Mouse (Mus musculus) intestine, embryonic 15.5 days (tissue): ENCODE measurements around the gene Mrpl58. TPM values are rescaled to one million over a fixed set of nuclear protein-coding genes. Genes with fewer than 3 reads are reported as not detected.
"Not testable (repeated sequence)": the region's sequence is repeated elsewhere in the genome, so short reads cannot be mapped to it uniquely, and the experiment has no call there.

Experiments used
- ATAC-seq: fragments of 200-750 bp; cut with Nextera tagmentation; 2 replicates; pipeline ENCODE4 v1.8.0; 2017; ENCODE audit warnings: moderate TSS enrichment, moderate library complexity
- H3K27ac ChIP-seq: fragments of 300-500 bp; sonication (generic); 2 replicates; pipeline ENCODE4 v1.5.1; 2015; ENCODE audit warnings: mild to moderate bottlenecking, inconsistent platforms
- H3K27me3 ChIP-seq: fragments of 300-500 bp; sonication (generic); replicated peaks from 2 replicates; pipeline ENCODE4 v1.6.1; 2015; ENCODE audit warnings: inconsistent platforms
- H3K36me3 ChIP-seq: fragments of 300-500 bp; sonication (generic); 2 replicates; pipeline ENCODE4 v1.6.1; 2015; ENCODE audit warnings: inconsistent platforms
- H3K4me1 ChIP-seq: fragments of 300-500 bp; sonication (generic); replicated peaks from 2 replicates; pipeline ENCODE4 v1.6.1; 2015; ENCODE audit warnings: inconsistent platforms
- H3K4me2 ChIP-seq: fragments of 300-500 bp; sonication (generic); replicated peaks from 2 replicates; pipeline ENCODE4 v1.6.1; 2015; ENCODE audit warnings: mild to moderate bottlenecking, inconsistent platforms
- H3K4me3 ChIP-seq: fragments of 300-500 bp; sonication (generic); replicated peaks from 2 replicates; pipeline ENCODE4 v1.5.1; 2015; ENCODE audit warnings: inconsistent platforms
- H3K9ac ChIP-seq: fragments of 300-500 bp; sonication (generic); 2 replicates; pipeline ENCODE4 v1.6.1; 2015; ENCODE audit warnings: inconsistent platforms
- H3K9me3 ChIP-seq: fragments of 300-500 bp; sonication (generic); 2 replicates; pipeline ENCODE4 v1.6.1; 2016; ENCODE audit warnings: inconsistent platforms
- WGBS: fragments of 180-500 bp; shearing (Covaris S2); methylation state at CpG from one replicate; pipeline ENCODE4 v1.1.7; 2015; 5-methylcytosine and 5-hydroxymethylcytosine counted together
- polyA plus RNA-seq: library from polyadenylated mRNA; unstranded; fragments of >200 nt; fragmentation: Nextera tagmentation; extraction: Ambion mirVana; gene quantifications from 2 replicates; pipeline ENCODE4 v1.2.1, GENCODE M21; 2015

The Mrpl58 gene
- polyA plus RNA-seq, 1 experiment from 2014 or later, result 187 TPM

DNA sequence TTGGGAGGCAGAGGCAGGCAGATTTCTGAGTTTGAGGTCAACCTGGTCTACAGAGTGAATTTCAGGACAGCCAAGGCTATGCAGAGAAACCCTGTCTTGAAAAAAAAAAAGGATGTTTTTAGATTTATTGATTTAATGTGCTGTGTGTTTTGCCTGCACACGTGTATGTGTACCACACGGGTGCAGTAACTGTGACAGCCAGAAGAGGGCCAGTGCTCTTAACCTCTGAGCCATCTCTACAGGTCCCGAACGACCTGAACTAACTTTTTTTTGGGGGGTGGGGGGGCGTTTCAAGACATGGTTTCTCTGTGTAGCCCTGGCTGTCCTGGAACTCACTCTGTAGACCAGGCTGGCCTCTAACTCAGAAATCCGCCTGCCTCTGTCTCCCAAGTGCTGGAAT is 51.3 kb downstream of the Mrpl58 start:
- not testable (repeated sequence) for ATAC-seq, H3K27ac ChIP-seq, H3K4me2 ChIP-seq, H3K36me3 ChIP-seq, H3K4me3 ChIP-seq, H3K9me3 ChIP-seq, H3K9ac ChIP-seq, H3K27me3 ChIP-seq
- 86% methylated on average over 6 of the region's 6 CpGs for WGBS
- H3K4me1 ChIP-seq, result peaks cover 17% of the 10 kb centered on the region

GRCm38 (mm10) chr11:115455619-115456018 is 52.1 kb downstream of the Mrpl58 start:
- 85% methylated on average over 15 of the region's 15 CpGs for WGBS
- H3K4me3 ChIP-seq, result no peak overlapping the region
- no peaks in the 10 kb centered on the region for H3K36me3 ChIP-seq
- H3K9ac ChIP-seq, result no peak overlapping the region
- peaks cover 17% of the 10 kb centered on the region for H3K4me1 ChIP-seq
- H3K27ac ChIP-seq, result no peak overlapping the region
- H3K27me3 ChIP-seq, result no peaks in the 10 kb centered on the region
- ATAC-seq, result no peak
- no peaks in the 10 kb centered on the region for H3K9me3 ChIP-seq
- no peak overlapping the region for H3K4me2 ChIP-seq

- Histone ChIP-seq H3K4me3 (no peak overlapping the region), H3K4me1 (peaks cover 17% of the 10 kb centered on the region), H3K36me3 (no peaks in the 10 kb centered on the region), H3K9ac (no peak overlapping the region), H3K9me3 (no peaks in the 10 kb centered on the region), H3K27me3 (no peaks in the 10 kb centered on the region), H3K27ac (0 out of 2 replicates have a peak overlapping the region, but pooled peaks have one; percentile 40), H3K4me2 (no peak overlapping the region)
- ATAC-seq, result peak; percentile 89
- 69% methylated on average over 5 of the region's 5 CpGs for WGBS
These were observed 52.6 kb downstream of the Mrpl58 start for GRCm38 (mm10) chr11:115456182-115456581.

- peaks cover 20% of the 10 kb centered on the region for H3K4me1 ChIP-seq
- no peak overlapping the region for H3K27ac ChIP-seq
- H3K36me3 ChIP-seq, result no peaks in the 10 kb centered on the region
- H3K9ac ChIP-seq, result no peak overlapping the region
- WGBS, result 29% methylated on average over 6 of the region's 6 CpGs
- H3K4me3 ChIP-seq, result no peak overlapping the region
- no peaks in the 10 kb centered on the region for H3K9me3 ChIP-seq
- no peak for ATAC-seq
- H3K4me2 ChIP-seq, result no peak overlapping the region
- no peaks in the 10 kb centered on the region for H3K27me3 ChIP-seq
These were observed 53.9 kb downstream of the Mrpl58 start for GRCm38 (mm10) chr11:115457405-115457804.

- H3K9me3 ChIP-seq, result no peaks in the 10 kb centered on the region
- H3K27me3 ChIP-seq, result no peaks in the 10 kb centered on the region
- ATAC-seq, result no peak
- H3K4me2 ChIP-seq, result no peak overlapping the region
- H3K4me3 ChIP-seq, result no peak overlapping the region
- peaks cover 26% of the 10 kb centered on the region for H3K4me1 ChIP-seq
- 32% methylated on average over 8 of the region's 8 CpGs for WGBS
- H3K9ac ChIP-seq, result no peak overlapping the region
- H3K36me3 ChIP-seq, result no peaks in the 10 kb centered on the region
- H3K27ac ChIP-seq, result no peak overlapping the region
These were observed 57.4 kb downstream of the Mrpl58 start for GRCm38 (mm10) chr11:115460976-115461375.

GRCm38 (mm10) chr11:115461846-115462242 is 58.3 kb downstream of the Mrpl58 start:
- Histone ChIP-seq H3K4me1 (peaks cover 19% of the 10 kb centered on the region), H3K27me3 (no peaks in the 10 kb centered on the region), H3K27ac (no peak overlapping the region), H3K4me3 (no peak overlapping the region), H3K4me2 (no peak overlapping the region), H3K36me3 (no peaks in the 10 kb centered on the region), H3K9me3 (no peaks in the 10 kb centered on the region), H3K9ac (no peak overlapping the region)
- ATAC-seq, result no peak
- WGBS, result 74% methylated on average over 5 of the region's 5 CpGs

Other genes starting within 250 kb of the Mrpl58 start
- 252 and 270 TPM in 2 replicates for gene Slc9a3r1, start 240.4 kb upstream of the Mrpl58 start, polyA plus RNA-seq
- gene Tmem104, start 216.3 kb upstream of the Mrpl58 start, polyA plus RNA-seq, result 9.3 and 12.2 TPM in 2 replicates
- 20.5 and 20.6 TPM in 2 replicates for gene Nat9, start 215.9 kb upstream of the Mrpl58 start, polyA plus RNA-seq
- gene Grin2c, start 136.5 kb upstream of the Mrpl58 start, polyA plus RNA-seq, result 0.05 and 0.09 TPM in 2 replicates
- 17.2 and 20.8 TPM in 2 replicates for gene Fdxr, start 126.7 kb upstream of the Mrpl58 start, polyA plus RNA-seq
- gene Fads6, start 106.1 kb upstream of the Mrpl58 start, polyA plus RNA-seq, result 1.5 and 1.7 TPM in 2 replicates
- not detected in 2 replicates for gene Otop2, start 96.6 kb upstream of the Mrpl58 start, polyA plus RNA-seq
- 0.08 TPM in 1 of 2 replicates, not detected in the other for gene Ush1g, start 81.7 kb upstream of the Mrpl58 start, polyA plus RNA-seq
- gene Otop3, start 69.0 kb upstream of the Mrpl58 start, polyA plus RNA-seq, result 0.77 and 1.2 TPM in 2 replicates
- gene Hid1, start 36.0 kb upstream of the Mrpl58 start, polyA plus RNA-seq, result 17.1 and 22.7 TPM in 2 replicates
- gene Cdr2l, start 21.8 kb upstream of the Mrpl58 start, polyA plus RNA-seq, result 7.5 and 8.0 TPM in 2 replicates
- gene Atp5h, start 16.2 kb downstream of the Mrpl58 start, polyA plus RNA-seq, result 989 and 991 TPM in 2 replicates
- 12.1 and 13.5 TPM in 2 replicates for gene Kctd2, start 16.4 kb downstream of the Mrpl58 start, polyA plus RNA-seq
- 0.49 and 0.66 TPM in 2 replicates for gene Trim80, start 36.8 kb downstream of the Mrpl58 start, polyA plus RNA-seq
- gene Slc16a5, start 58.7 kb downstream of the Mrpl58 start, polyA plus RNA-seq, result 2.8 and 3.7 TPM in 2 replicates
- gene Armc7, start 71.9 kb downstream of the Mrpl58 start, polyA plus RNA-seq, result 6.6 and 8.0 TPM in 2 replicates
- 143 and 148 TPM in 2 replicates for gene Nt5c, start 88.1 kb downstream of the Mrpl58 start, polyA plus RNA-seq
- 493 and 505 TPM in 2 replicates for gene Jpt1, start 110.6 kb downstream of the Mrpl58 start, polyA plus RNA-seq
- gene Sumo2, start 132.5 kb downstream of the Mrpl58 start, polyA plus RNA-seq, result 766 and 860 TPM in 2 replicates
- 150 and 155 TPM in 2 replicates for gene Nup85, start 160.7 kb downstream of the Mrpl58 start, polyA plus RNA-seq
- gene Mrps7, start 200.2 kb downstream of the Mrpl58 start, polyA plus RNA-seq, result 89.5 and 98.3 TPM in 2 replicates
- gene Gga3, start 200.3 kb downstream of the Mrpl58 start, polyA plus RNA-seq, result 18.3 and 18.6 TPM in 2 replicates
- 30.0 and 34.6 TPM in 2 replicates for gene Mif4gd, start 209.2 kb downstream of the Mrpl58 start, polyA plus RNA-seq
- gene Slc25a19, start 224.5 kb downstream of the Mrpl58 start, polyA plus RNA-seq, result 24.7 and 25.4 TPM in 2 replicates